Mouse (Mus musculus) kidney, embryonic 16.5 days (tissue): Measurements from ENCODE around the gene Tecpr2. TPM values are rescaled to one million over a fixed set of nuclear protein-coding genes. Genes with fewer than 3 reads are reported as not detected.

Source experiments
- ATAC-seq: fragments of 200-750 bp; cut with Nextera tagmentation; 2 replicates; pipeline ENCODE4 v1.8.0; 2017; ENCODE audit warnings: moderate TSS enrichment; ENCODE audit not compliant: low FRiP score, low TSS enrichment
- H3K27ac ChIP-seq: fragments of 300-500 bp; sonication (generic); 2 replicates; pipeline ENCODE4 v1.5.1; 2014; ENCODE audit warnings: low read length
- H3K27me3 ChIP-seq: fragments of 300-500 bp; sonication (generic); 2 replicates; pipeline ENCODE4 v1.6.1; 2014; ENCODE audit warnings: low read length, control low read depth, mixed read lengths; ENCODE audit not compliant: insufficient read depth
- H3K36me3 ChIP-seq: fragments of 300-500 bp; sonication (generic); 2 replicates; pipeline ENCODE4 v1.6.1; 2014; ENCODE audit warnings: low read length, control low read depth, mixed read lengths; ENCODE audit not compliant: insufficient read depth
- H3K4me1 ChIP-seq: fragments of 300-500 bp; sonication (generic); 2 replicates; pipeline ENCODE4 v1.6.1; 2014; ENCODE audit warnings: low read length, control low read depth, mixed read lengths; ENCODE audit not compliant: insufficient read depth
- H3K4me2 ChIP-seq: fragments of 300-500 bp; sonication (generic); replicated peaks from 2 replicates; pipeline ENCODE4 v1.6.1; 2014; ENCODE audit warnings: low read depth, low read length
- H3K4me3 ChIP-seq: fragments of 300-500 bp; sonication (generic); 2 replicates; pipeline ENCODE4 v1.5.1; 2014; ENCODE audit warnings: mild to moderate bottlenecking, low read length
- H3K9ac ChIP-seq: fragments of 300-500 bp; sonication (generic); replicated peaks from 2 replicates; pipeline ENCODE4 v1.6.1; 2014; ENCODE audit warnings: low read length
- H3K9me3 ChIP-seq: fragments of 300-500 bp; sonication (generic); 2 replicates; pipeline ENCODE4 v1.6.1; 2016; ENCODE audit warnings: low read length, control low read depth
- whole genome bisulfite sequencing: fragments of 180-500 bp; shearing (Covaris S2); extraction: QIAGEN DNeasy Blood & Tissue Kit; methylation state at CpG from one replicate; pipeline ENCODE4 v1.1.7; 2014; 5-methylcytosine and 5-hydroxymethylcytosine counted together
- polyA plus RNA-seq: library from polyadenylated mRNA; unstranded; fragments of >200 nt; fragmentation: Nextera tagmentation; extraction: Ambion mirVana; gene quantifications from 2 replicates; pipeline ENCODE4 v1.2.1, GENCODE M21; 2015

The Tecpr2 gene
- polyA plus RNA-seq, 1 experiment from 2014 or later: 3.6 TPM

DNA sequence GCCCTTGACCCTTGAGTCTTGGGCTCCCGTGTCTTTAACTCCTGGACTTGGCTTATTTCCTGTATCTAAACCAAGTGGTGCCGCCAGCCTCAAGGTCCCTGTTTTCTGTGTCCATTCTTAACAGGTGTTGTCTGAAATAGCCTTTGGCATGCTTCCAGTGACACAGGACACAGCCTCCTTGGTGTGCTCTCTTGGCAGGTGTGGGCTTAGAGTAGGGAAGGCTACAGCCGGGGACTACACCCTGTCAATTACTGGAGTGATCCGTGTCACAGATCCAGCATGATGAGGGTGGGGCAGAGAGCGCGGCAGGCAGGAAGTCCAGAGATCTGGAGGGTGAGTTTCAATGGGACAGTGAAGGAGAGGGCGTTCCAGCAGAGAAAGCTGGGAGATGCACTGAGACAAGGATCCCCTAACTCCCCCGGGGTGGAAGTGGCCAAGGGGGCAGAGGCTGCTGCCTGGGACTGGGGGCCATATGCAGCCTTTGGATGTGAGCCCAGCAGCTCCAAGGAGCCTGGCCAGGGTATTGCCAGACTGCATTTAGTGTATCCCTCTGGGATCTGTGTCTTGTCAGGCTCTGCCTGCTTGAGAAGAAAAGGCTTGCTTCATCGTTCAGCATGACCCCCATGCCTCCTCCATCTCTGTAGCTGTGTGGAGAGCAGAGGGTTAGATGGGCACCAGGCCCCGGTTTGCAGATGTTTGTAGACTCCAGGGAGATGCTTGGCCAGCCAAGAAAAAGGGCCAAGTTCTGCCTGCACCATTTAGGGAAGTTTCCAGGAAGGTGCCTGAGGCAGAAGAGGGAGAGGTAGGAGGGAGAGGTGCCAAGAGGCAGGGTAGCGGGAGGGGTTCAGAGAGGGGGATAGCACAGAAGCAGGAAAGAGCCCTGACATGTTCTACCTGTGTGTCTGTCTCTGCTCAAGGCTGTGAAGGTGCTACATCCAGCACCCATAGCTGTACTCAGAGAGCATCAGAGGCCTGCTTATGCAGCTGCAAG lies 119.7 kb downstream of the Tecpr2 start:
- no peaks in the 10 kb centered on the region for H3K9me3 ChIP-seq
- H3K27me3 ChIP-seq: no peaks in the 10 kb centered on the region
- ATAC-seq: no peak
- H3K27ac ChIP-seq: no peak overlapping the region; the same call in 1 of the 2 replicates
- no peak overlapping the region for H3K4me2 ChIP-seq
- no peaks in the 10 kb centered on the region for H3K36me3 ChIP-seq
- no peak overlapping the region for H3K9ac ChIP-seq
- H3K4me1 ChIP-seq: peaks cover 19% of the 10 kb centered on the region
- no peak overlapping the region for H3K4me3 ChIP-seq
- 47% methylated on average over 11 of the region's 11 CpGs for WGBS

DNA sequence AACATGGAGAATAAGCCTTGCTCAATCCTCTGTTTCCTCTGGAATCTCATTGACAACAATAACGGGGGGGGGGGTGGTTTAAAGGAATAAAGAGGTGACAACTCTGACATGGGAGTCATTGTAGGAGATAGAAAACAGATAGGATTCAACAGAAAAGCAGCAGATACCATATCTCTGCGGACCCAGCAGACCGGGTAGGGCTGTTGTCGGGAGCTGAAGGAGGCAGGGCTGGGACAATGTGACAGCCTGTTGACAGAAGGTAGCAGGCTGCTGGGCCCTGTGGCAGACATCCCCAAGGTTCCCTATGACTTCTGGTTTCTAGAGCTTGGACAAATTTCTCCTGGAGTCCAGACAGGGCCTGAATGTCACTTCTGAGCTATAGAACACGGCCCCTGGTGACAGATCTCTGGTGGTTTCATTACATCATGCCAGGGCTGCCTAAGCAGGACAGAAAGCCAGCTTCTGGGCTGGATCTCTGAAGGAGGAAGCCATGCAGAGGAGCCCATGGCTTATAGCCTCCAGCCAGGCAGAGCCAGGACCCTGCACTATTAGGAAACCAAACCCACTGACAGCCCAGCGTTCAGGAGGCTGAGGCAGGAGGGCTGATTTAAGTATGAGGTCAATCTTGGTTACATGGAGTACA lies 120.7 kb downstream of the Tecpr2 start:
- peaks cover 19% of the 10 kb centered on the region for H3K4me1 ChIP-seq
- H3K36me3 ChIP-seq: no peaks in the 10 kb centered on the region
- no peaks in the 10 kb centered on the region for H3K9me3 ChIP-seq
- no peak overlapping the region for H3K27ac ChIP-seq
- H3K9ac ChIP-seq: no peak overlapping the region
- WGBS: 71% methylated on average over 6 of the region's 6 CpGs
- no peak overlapping the region for H3K4me2 ChIP-seq
- ATAC-seq: no peak
- H3K4me3 ChIP-seq: no peak overlapping the region
- no peaks in the 10 kb centered on the region for H3K27me3 ChIP-seq

DNA sequence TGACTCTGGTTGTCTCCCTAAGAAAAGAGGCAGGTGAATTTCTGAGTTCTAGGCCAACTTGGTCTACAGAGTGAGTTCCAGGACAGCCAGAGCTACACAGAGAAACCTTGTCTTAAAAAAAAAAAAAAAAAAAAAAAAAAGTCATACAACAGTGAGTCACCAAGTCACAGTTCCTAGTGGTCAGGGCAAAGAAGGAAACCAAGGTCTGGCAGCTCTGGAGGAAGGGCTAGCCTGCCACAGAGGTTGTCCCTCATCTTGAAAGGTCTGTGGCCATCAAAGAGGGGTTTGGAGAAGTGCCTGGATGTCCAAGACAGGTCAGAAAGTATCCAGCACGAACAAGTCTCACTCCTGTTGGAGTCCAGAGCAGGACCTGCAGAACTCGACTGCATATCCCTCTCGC lies 127.7 kb downstream of the Tecpr2 start:
- H3K9me3 ChIP-seq: no peaks in the 10 kb centered on the region
- ATAC-seq: no peak
- no peak overlapping the region for H3K9ac ChIP-seq
- no peak overlapping the region for H3K4me3 ChIP-seq
- no peaks in the 10 kb centered on the region for H3K36me3 ChIP-seq
- H3K27me3 ChIP-seq: no peaks in the 10 kb centered on the region
- 76% methylated on average over 3 of the region's 3 CpGs for WGBS
- no peak overlapping the region for H3K4me2 ChIP-seq
- no peak overlapping the region for H3K27ac ChIP-seq
- no peaks in the 10 kb centered on the region for H3K4me1 ChIP-seq

DNA sequence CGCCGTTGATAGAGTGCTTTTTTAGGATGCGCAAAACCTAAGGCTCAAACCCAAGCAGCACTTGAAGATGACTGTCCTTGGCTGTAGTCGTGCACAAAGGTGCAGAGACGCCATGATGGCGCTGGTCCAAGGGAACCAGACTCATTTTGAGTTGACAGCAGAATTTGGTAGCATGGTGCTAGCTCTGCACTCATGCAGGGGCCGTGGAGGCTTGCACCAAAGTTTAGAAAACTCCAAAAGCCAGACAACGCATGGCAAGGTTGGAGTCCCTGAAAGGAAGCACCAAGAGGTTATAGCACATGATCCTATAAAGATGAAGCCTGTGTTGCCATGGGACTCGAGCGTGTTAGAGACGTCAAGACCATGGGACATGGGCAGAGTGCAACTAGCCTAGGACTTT lies 129.0 kb downstream of the Tecpr2 start:
- 93% methylated on average over 11 of the region's 11 CpGs for WGBS
- Histone ChIP-seq H3K27ac (no peak overlapping the region), H3K4me2 (no peak overlapping the region), H3K9ac (no peak overlapping the region), H3K36me3 (no peaks in the 10 kb centered on the region), H3K4me3 (no peak overlapping the region), H3K4me1 (no peaks in the 10 kb centered on the region), H3K27me3 (no peaks in the 10 kb centered on the region), H3K9me3 (no peaks in the 10 kb centered on the region)
- ATAC-seq: no peak

DNA sequence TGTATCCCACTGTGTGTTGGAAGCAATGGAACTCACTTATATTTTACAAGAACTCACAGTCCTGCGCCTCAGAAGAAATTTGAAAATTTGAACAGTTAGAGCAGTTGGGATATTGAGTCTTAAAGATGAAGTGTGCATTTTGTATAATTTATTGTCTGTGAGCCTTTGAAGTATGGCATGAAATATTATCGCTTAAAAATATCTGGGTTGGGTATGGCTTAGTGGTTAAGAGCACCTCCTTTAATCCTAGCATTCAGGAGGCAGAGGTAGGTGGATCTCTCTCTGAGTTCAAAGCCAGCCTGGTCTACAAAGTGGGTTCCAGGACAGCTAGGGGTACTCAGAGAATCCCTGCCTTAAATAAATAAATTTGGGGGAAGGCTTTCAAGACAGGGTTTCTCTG lies 130.0 kb downstream of the Tecpr2 start:
- H3K4me1 ChIP-seq: no peaks in the 10 kb centered on the region
- no peaks in the 10 kb centered on the region for H3K9me3 ChIP-seq
- H3K4me3 ChIP-seq: no peak overlapping the region
- no peak overlapping the region for H3K4me2 ChIP-seq
- H3K27ac ChIP-seq: no peak overlapping the region
- no peak overlapping the region for H3K9ac ChIP-seq
- no peaks in the 10 kb centered on the region for H3K36me3 ChIP-seq
- WGBS: 96% methylated on average over 2 of the region's 2 CpGs
- H3K27me3 ChIP-seq: no peaks in the 10 kb centered on the region
- ATAC-seq: no peak

DNA sequence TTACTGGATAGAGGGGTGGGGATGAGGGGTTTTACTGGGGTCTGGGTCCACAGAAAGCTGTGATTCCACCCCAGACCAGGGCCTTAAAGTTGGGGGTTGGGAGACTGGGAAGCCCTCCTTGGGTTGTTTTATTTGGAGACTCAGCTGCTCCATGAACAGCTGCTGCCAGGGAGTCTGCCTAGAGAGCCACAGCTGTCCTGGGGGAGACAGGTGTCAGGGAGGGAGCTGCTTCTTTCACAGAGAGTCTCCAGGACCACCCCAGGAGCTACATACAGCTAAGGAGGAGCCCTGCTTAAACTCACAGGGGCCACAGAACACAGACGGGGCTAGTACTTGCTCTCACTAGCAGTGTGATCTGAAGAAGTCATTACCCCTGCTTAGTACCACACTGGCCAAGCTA lies 132.1 kb downstream of the Tecpr2 start:
- H3K4me2 ChIP-seq: no peak overlapping the region
- H3K4me3 ChIP-seq: no peak overlapping the region
- no peaks in the 10 kb centered on the region for H3K9me3 ChIP-seq
- H3K4me1 ChIP-seq: no peaks in the 10 kb centered on the region
- ATAC-seq: no peak
- no peaks in the 10 kb centered on the region for H3K27me3 ChIP-seq
- H3K27ac ChIP-seq: no peak overlapping the region
- no peak overlapping the region for H3K9ac ChIP-seq
- H3K36me3 ChIP-seq: no peaks in the 10 kb centered on the region
- 37% methylated on average over 1 of the region's 1 CpGs for WGBS

DNA sequence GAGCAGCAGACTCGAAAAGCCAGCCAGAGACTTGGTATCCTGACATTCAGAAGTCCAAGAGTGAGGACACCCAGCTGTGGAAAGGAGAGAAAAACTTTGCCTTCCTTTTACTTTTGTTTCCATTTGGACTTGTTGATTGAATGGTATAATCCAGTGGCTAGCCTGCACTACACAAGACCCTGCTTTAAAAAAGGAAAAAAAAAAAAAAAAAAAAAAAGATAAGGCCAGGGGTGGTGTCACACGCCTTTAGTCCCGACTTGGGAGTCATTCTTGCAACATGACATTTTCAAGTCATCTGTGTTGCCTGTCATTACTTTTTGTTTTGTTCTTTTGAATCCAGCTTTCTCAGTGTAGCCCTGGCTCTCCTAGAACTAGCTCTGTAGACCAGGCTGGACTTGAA lies 132.5 kb downstream of the Tecpr2 start:
- WGBS: 64% methylated on average over 3 of the region's 3 CpGs
- ATAC-seq: no peak
- H3K4me3 ChIP-seq: no peak overlapping the region
- H3K27ac ChIP-seq: no peak overlapping the region
- no peaks in the 10 kb centered on the region for H3K9me3 ChIP-seq
- H3K27me3 ChIP-seq: no peaks in the 10 kb centered on the region
- no peaks in the 10 kb centered on the region for H3K36me3 ChIP-seq
- no peaks in the 10 kb centered on the region for H3K4me1 ChIP-seq
- no peak overlapping the region for H3K4me2 ChIP-seq
- no peak overlapping the region for H3K9ac ChIP-seq

Other genes with a start within 250 kb of the Tecpr2 start
- gene 1700001K19Rik, start 206.6 kb upstream of the Tecpr2 start, polyA plus RNA-seq: not detected in 2 replicates
- gene Hsp90aa1, start 186.5 kb upstream of the Tecpr2 start, polyA plus RNA-seq: 843 and 919 TPM in 2 replicates
- gene Wdr20, start 151.3 kb upstream of the Tecpr2 start, polyA plus RNA-seq: 24.8 and 26.5 TPM in 2 replicates
- 7.2 and 8.2 TPM in 2 replicates for gene Mok, start 48.3 kb upstream of the Tecpr2 start, polyA plus RNA-seq
- 6.4 and 7.1 TPM in 2 replicates for gene Zfp839, start 39.0 kb upstream of the Tecpr2 start, polyA plus RNA-seq
- gene Cinp, start 119 bp upstream of the Tecpr2 start, polyA plus RNA-seq: 79.9 and 82.9 TPM in 2 replicates
- gene Ankrd9, start 89.8 kb downstream of the Tecpr2 start, polyA plus RNA-seq: 14.8 and 16.7 TPM in 2 replicates
- 9.7 and 9.8 TPM in 2 replicates for gene Rcor1, start 150.1 kb downstream of the Tecpr2 start, polyA plus RNA-seq